Mouse (Mus musculus): Measurements from ENCODE around the gene Cdhr1. TPM values are rescaled to one million over a fixed set of nuclear protein-coding genes. Genes with fewer than 3 reads are reported as not detected.

Gene Cdhr1
- polyA plus RNA-seq, 1 experiment from 2014 or later, result 2.9 TPM

- Histone ChIP-seq H3K27me3 (no peaks in the 10 kb centered on the region), H3K9me3 (no peaks in the 10 kb centered on the region), H3K27ac (no peak overlapping the region), H3K4me2 (replicated peaks) (no peak overlapping the region), H3K4me3 (no peak overlapping the region), H3K4me1 (no peaks in the 10 kb centered on the region), H3K9ac (no peak overlapping the region), H3K36me3 (no peaks in the 10 kb centered on the region)
- no peak for ATAC-seq (ENCODE audit: insufficient number of reproducible peaks, insufficient read depth, low FRiP score, low TSS enrichment)
Observed at GRCm38 (mm10) chr14:37111371-37111770, 13.2 kb upstream of the Cdhr1 start.

- no peak for ATAC-seq (ENCODE audit: insufficient number of reproducible peaks, insufficient read depth, low FRiP score, low TSS enrichment)
- 85% methylated on average over 2 of the region's 2 CpGs for WGBS
- H3K27ac ChIP-seq, result no peak overlapping the region
- H3K4me2 ChIP-seq (replicated peaks), result no peak overlapping the region
- H3K36me3 ChIP-seq, result no peaks in the 10 kb centered on the region
- H3K4me3 ChIP-seq, result no peak overlapping the region
- no peaks in the 10 kb centered on the region for H3K27me3 ChIP-seq
- no peaks in the 10 kb centered on the region for H3K4me1 ChIP-seq
- no peaks in the 10 kb centered on the region for H3K9me3 ChIP-seq
- no peak overlapping the region for H3K9ac ChIP-seq
Observed at GRCm38 (mm10) chr14:37110456-37110855, 12.3 kb upstream of the Cdhr1 start.

- H3K4me2 ChIP-seq (replicated peaks), result no peak overlapping the region
- WGBS, result 61% methylated on average over 9 of the region's 9 CpGs
- H3K4me3 ChIP-seq, result no peak overlapping the region
- H3K4me1 ChIP-seq, result no peaks in the 10 kb centered on the region
- no peak overlapping the region for H3K9ac ChIP-seq
- ATAC-seq (ENCODE audit: insufficient number of reproducible peaks, insufficient read depth, low FRiP score, low TSS enrichment), result no peak
- H3K27ac ChIP-seq, result no peak overlapping the region
- no peaks in the 10 kb centered on the region for H3K36me3 ChIP-seq
- H3K27me3 ChIP-seq, result no peaks in the 10 kb centered on the region
- no peaks in the 10 kb centered on the region for H3K9me3 ChIP-seq
Observed at GRCm38 (mm10) chr14:37109975-37110374, 11.8 kb upstream of the Cdhr1 start.

GRCm38 (mm10) chr14:37109460-37109859, 11.3 kb upstream of the Cdhr1 start:
- Histone ChIP-seq H3K27me3 (no peaks in the 10 kb centered on the region), H3K9ac (no peak overlapping the region), H3K4me2 (replicated peaks) (no peak overlapping the region), H3K27ac (no peak overlapping the region), H3K36me3 (no peaks in the 10 kb centered on the region), H3K9me3 (no peaks in the 10 kb centered on the region), H3K4me1 (no peaks in the 10 kb centered on the region), H3K4me3 (no peak overlapping the region)
- WGBS, result 86% methylated on average over 8 of the region's 8 CpGs
- ATAC-seq (ENCODE audit: insufficient number of reproducible peaks, insufficient read depth, low FRiP score, low TSS enrichment), result no peak

DNA sequence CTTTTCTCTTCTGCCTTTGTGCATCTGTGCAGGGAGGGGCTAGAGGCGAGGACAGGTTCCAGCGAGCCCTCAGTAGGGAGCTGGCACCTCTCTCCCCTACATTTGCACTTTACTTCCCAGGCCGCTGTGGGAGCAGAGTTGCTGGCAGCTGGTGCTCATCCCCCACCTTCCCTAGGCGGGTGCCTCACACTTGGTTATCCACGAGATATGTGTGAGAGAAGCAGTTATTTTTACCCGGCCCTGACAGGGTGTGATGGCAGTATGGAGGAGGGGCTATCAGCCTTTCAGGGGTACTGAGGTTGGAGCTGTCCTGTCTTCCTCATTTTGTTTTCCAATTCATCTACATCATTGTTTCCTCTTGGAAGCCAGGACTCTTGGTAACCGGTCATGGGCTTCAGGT, 7.7 kb upstream of the Cdhr1 start:
- Histone ChIP-seq H3K4me3 (no peak overlapping the region), H3K27me3 (no peaks in the 10 kb centered on the region), H3K4me2 (replicated peaks) (no peak overlapping the region), H3K9ac (no peak overlapping the region), H3K4me1 (no peaks in the 10 kb centered on the region), H3K9me3 (no peaks in the 10 kb centered on the region), H3K36me3 (no peaks in the 10 kb centered on the region), H3K27ac (no peak overlapping the region)
- 43% methylated on average over 7 of the region's 7 CpGs for WGBS
- ATAC-seq (ENCODE audit: insufficient number of reproducible peaks, insufficient read depth, low FRiP score, low TSS enrichment), result no peak

DNA sequence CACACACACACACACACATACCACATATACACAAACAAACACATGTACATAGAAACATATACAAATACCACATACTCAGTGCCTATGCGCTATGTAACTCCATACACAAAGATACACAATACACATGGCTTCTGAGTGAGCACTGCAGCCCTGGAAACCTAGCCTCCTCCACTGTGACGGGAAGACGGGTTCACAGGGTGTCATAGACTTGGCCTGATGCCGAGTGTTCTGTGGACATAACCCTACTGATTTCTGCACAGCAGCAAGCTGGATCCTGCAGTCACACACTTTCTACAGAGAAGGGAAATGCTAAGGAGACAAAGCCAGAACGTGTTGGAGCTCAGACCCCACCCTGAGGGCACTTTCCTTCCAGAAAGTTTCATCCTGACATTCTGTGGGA, 6.6 kb upstream of the Cdhr1 start:
- Histone ChIP-seq H3K9me3 (no peaks in the 10 kb centered on the region), H3K4me3 (no peak overlapping the region), H3K9ac (no peak overlapping the region), H3K27ac (no peak overlapping the region), H3K4me1 (no peaks in the 10 kb centered on the region), H3K36me3 (no peaks in the 10 kb centered on the region), H3K4me2 (replicated peaks) (no peak overlapping the region), H3K27me3 (no peaks in the 10 kb centered on the region; the same call in 1 of the 2 replicates)
- ATAC-seq (ENCODE audit: insufficient number of reproducible peaks, insufficient read depth, low FRiP score, low TSS enrichment), result no peak
- WGBS, result 57% methylated on average over 5 of the region's 5 CpGs

DNA sequence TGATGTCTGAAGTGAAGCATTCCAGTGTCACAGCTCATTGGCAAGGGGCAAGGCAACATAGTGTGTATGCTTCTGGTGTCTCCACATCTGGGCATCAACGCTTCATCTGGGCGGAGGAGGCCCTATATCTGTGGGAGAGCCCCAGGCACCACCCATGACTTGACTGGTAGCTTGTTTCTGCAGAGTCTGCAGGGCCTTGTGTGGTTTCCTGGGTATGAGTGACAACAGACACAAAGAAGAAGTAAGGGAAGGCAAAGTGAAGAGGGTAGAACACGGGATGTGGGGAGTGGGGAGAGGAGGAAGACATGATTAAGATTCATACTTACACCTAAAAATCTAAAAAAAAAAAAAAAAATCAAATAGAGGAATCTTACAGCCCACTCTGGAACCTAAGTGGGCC, 4.3 kb upstream of the Cdhr1 start:
- Histone ChIP-seq H3K36me3 (no peaks in the 10 kb centered on the region), H3K9ac (no peak overlapping the region), H3K4me3 (no peak overlapping the region), H3K4me1 (peaks cover 9% of the 10 kb centered on the region; the same call in 1 of the 2 replicates), H3K9me3 (no peaks in the 10 kb centered on the region), H3K4me2 (replicated peaks) (no peak overlapping the region), H3K27ac (no peak overlapping the region), H3K27me3 (peaks cover 22% of the 10 kb centered on the region)
- WGBS, result 79% methylated on average over 3 of the region's 3 CpGs
- no peak for ATAC-seq (ENCODE audit: insufficient number of reproducible peaks, insufficient read depth, low FRiP score, low TSS enrichment)

DNA sequence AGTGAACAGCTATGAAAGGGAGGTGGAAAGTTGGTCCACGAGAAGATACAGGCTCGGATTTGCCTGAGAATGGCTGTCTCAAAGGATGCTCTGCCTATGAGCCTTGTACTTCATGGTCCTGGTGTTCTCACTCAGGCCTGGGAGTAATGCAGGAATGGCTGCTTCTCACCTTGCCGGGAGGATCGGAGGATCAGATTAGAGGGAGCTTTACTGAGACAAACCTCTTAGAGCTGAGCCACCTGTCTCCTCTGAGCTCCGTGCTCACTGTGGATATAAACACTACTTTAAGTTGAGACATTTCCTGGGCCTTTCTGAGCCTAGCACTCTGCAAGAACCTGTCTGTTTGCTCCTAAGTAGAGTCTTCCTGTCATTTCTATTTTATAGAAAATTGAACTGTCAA, 3.4 kb upstream of the Cdhr1 start:
- Histone ChIP-seq H3K36me3 (no peaks in the 10 kb centered on the region), H3K27me3 (peaks cover 30% of the 10 kb centered on the region), H3K9ac (no peak overlapping the region), H3K9me3 (no peaks in the 10 kb centered on the region), H3K27ac (no peak overlapping the region), H3K4me3 (no peak overlapping the region), H3K4me2 (replicated peaks) (no peak overlapping the region), H3K4me1 (peaks cover 9% of the 10 kb centered on the region; the same call in 1 of the 2 replicates)
- ATAC-seq (ENCODE audit: insufficient number of reproducible peaks, insufficient read depth, low FRiP score, low TSS enrichment), result no peak
- WGBS, result 69% methylated on average over 5 of the region's 5 CpGs

GRCm38 (mm10) chr14:37095556-37095955, 2.6 kb downstream of the Cdhr1 start:
- no peak overlapping the region for H3K4me3 ChIP-seq
- no peak overlapping the region for H3K27ac ChIP-seq
- no peak overlapping the region for H3K4me2 ChIP-seq (replicated peaks)
- no peaks in the 10 kb centered on the region for H3K9me3 ChIP-seq
- no peak overlapping the region for H3K9ac ChIP-seq
- no peak for ATAC-seq (ENCODE audit: insufficient number of reproducible peaks, insufficient read depth, low FRiP score, low TSS enrichment)
- peaks cover 9% of the 10 kb centered on the region; the same call in 1 of the 2 replicates for H3K4me1 ChIP-seq
- no peaks in the 10 kb centered on the region for H3K36me3 ChIP-seq
- WGBS, result 80% methylated on average over 4 of the region's 4 CpGs
- H3K27me3 ChIP-seq, result peaks cover 30% of the 10 kb centered on the region

DNA sequence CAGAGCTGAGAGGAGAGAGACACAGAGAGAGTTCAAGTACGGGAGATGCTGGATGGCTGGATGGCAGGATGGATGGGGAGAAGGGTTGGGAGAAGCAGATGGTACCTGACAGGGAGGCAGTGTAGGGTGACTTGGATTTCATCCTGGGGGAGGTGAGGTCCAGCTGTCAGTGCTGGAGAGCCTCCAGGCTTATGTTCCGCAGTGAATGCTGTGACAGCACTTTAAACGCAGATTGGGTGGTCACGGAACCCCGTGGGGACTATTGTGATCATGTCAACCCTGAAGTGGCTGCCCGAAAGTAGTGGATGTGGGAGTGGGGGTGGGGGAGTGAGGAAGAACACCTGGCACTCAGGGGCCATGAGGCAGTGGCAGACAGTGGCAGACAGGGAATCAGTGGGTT, 3.7 kb downstream of the Cdhr1 start:
- Histone ChIP-seq H3K27me3 (peaks cover 27% of the 10 kb centered on the region), H3K4me2 (replicated peaks) (no peak overlapping the region), H3K4me1 (peaks cover 9% of the 10 kb centered on the region; the same call in 1 of the 2 replicates), H3K36me3 (no peaks in the 10 kb centered on the region), H3K4me3 (no peak overlapping the region), H3K9ac (no peak overlapping the region), H3K9me3 (no peaks in the 10 kb centered on the region), H3K27ac (no peak overlapping the region)
- ATAC-seq (ENCODE audit: insufficient number of reproducible peaks, insufficient read depth, low FRiP score, low TSS enrichment), result no peak
- 68% methylated on average over 6 of the region's 6 CpGs for WGBS

GRCm38 (mm10) chr14:37083755-37084154, 14.4 kb downstream of the Cdhr1 start:
- no peak overlapping the region for H3K4me3 ChIP-seq
- 40% methylated on average over 4 of the region's 4 CpGs for WGBS
- ATAC-seq (ENCODE audit: insufficient number of reproducible peaks, insufficient read depth, low FRiP score, low TSS enrichment), result no peak
- no peaks in the 10 kb centered on the region for H3K36me3 ChIP-seq
- H3K4me2 ChIP-seq (replicated peaks), result no peak overlapping the region
- H3K4me1 ChIP-seq, result no peaks in the 10 kb centered on the region
- H3K27ac ChIP-seq, result no peak overlapping the region
- H3K27me3 ChIP-seq, result no peaks in the 10 kb centered on the region
- no peaks in the 10 kb centered on the region for H3K9me3 ChIP-seq
- H3K9ac ChIP-seq, result no peak overlapping the region

DNA sequence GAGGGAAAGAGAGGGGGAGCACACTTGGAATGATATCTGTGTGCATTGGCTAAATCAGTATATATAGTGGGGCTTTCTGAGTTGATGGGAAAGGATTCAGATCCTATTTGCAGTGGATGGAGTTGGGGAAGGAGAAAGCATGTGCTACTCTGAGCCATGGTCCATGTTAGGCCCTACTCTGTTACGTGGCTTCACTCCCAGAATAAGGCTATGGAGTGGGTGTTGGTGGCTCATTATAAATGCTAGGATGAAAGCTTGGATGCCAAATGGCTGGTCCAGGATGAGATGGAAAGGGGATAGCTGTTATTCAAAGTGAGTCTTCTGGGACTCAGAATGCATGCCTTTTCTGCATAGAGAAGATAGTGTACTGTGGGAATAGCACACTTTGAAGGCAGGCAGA, 17.4 kb downstream of the Cdhr1 start:
- WGBS, result 96% methylated on average over 1 of the region's 1 CpGs
- no peak for ATAC-seq (ENCODE audit: insufficient number of reproducible peaks, insufficient read depth, low FRiP score, low TSS enrichment)
- no peaks in the 10 kb centered on the region for H3K36me3 ChIP-seq

DNA sequence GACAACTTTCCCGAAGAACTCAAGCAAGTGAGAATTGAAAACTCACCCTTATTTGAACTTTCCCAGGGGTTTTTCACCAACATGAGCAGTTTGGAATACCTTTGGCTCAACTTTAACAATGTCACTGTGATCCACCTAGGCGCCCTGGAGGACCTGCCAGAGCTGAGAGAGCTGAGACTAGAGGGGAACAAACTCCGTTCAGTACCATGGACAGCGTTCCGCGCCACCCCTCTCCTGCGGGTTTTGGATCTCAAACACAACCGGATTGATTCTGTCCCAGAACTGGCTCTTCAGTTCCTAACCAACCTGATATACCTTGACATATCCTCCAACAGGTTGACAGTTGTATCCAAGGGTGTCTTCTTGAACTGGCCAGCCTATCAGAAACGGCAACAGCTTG, 29.6 kb downstream of the Cdhr1 start:
- WGBS, result 15% methylated on average over 9 of the region's 9 CpGs
- Histone ChIP-seq H3K9ac (no peak overlapping the region), H3K27me3 (no peaks in the 10 kb centered on the region), H3K36me3 (no peaks in the 10 kb centered on the region), H3K4me1 (no peaks in the 10 kb centered on the region), H3K4me3 (no peak overlapping the region), H3K27ac (no peak overlapping the region), H3K9me3 (no peaks in the 10 kb centered on the region), H3K4me2 (replicated peaks) (no peak overlapping the region)
- ATAC-seq (ENCODE audit: insufficient number of reproducible peaks, insufficient read depth, low FRiP score, low TSS enrichment), result no peak

More for the DNA sequence above, 17.4 kb downstream of the Cdhr1 start:
- Histone ChIP-seq H3K9me3 (no peaks in the 10 kb centered on the region), H3K9ac (no peak overlapping the region), H3K4me1 (no peaks in the 10 kb centered on the region), H3K4me3 (no peak overlapping the region), H3K27ac (no peak overlapping the region), H3K27me3 (no peaks in the 10 kb centered on the region), H3K4me2 (replicated peaks) (no peak overlapping the region)

Measured in embryonic facial prominence, embryonic 12.5 days (tissue).